Mouse (Mus musculus) MEL (cell line): ENCODE data around the gene Rnf44. TPM values are rescaled to one million over a fixed set of nuclear protein-coding genes. Genes with fewer than 3 reads are reported as not detected.

Experiments
- DNase-seq: peaks from one replicate; pipeline ENCODE4 v3.0.0; 2011; ENCODE audit warnings: low read depth, low spot score
- H3K27ac ChIP-seq: 2 replicates; pipeline ENCODE4 v1.5.1; 2012; ENCODE audit warnings: low read depth, mild to moderate bottlenecking, control low read depth, low read length, moderate library complexity; ENCODE audit not compliant: control insufficient read depth
- H3K27me3 ChIP-seq, 2 experiments: fragments of 150-350 bp in 1 of 2; sonication (generic) in 1 of 2; 2 replicates each; pipeline ENCODE4 v1.6.1; 2012; ENCODE audit warnings: low read length in 2 of 2, mild to moderate bottlenecking in 2 of 2, improper control_type of control experiment in 1 of 2, moderate library complexity in 1 of 2; ENCODE audit not compliant: insufficient read depth in 2 of 2, control insufficient read depth in 1 of 2
- H3K36me3 ChIP-seq, 2 experiments: 2 replicates each; pipeline ENCODE4 v1.6.1; 2012 to 2014; ENCODE audit warnings: low read length in 2 of 2, improper control_type of control experiment in 1 of 2, inconsistent platforms in 1 of 2, mild to moderate bottlenecking in 1 of 2; ENCODE audit not compliant: insufficient read depth in 2 of 2, control insufficient read depth in 1 of 2
- H3K4me1 ChIP-seq, 2 experiments: fragments of 150-350 bp in 1 of 2; sonication (generic) in 1 of 2; 2 replicates each; pipeline ENCODE4 v1.6.1; 2012; ENCODE audit warnings: low read length in 2 of 2, improper control_type of control experiment in 1 of 2, mild to moderate bottlenecking in 1 of 2; ENCODE audit not compliant: insufficient read depth in 2 of 2, control insufficient read depth in 1 of 2
- H3K4me3 ChIP-seq, 2 experiments: fragments of 150-350 bp in 1 of 2; sonication (generic) in 1 of 2; 2 replicates each; pipeline ENCODE4 v1.5.1; 2012; ENCODE audit warnings: low read depth in 2 of 2, low read length in 2 of 2, mild to moderate bottlenecking in 2 of 2, moderate library complexity in 2 of 2, control low read depth in 1 of 2, improper control_type of control experiment in 1 of 2; ENCODE audit not compliant: control insufficient read depth in 1 of 2, insufficient read depth in 1 of 2
- H3K79me2 ChIP-seq: 2 replicates; pipeline ENCODE4 v1.6.1; 2012; ENCODE audit warnings: mild to moderate bottlenecking, low read length, moderate library complexity; ENCODE audit not compliant: control insufficient read depth, poor library complexity, insufficient read depth
- H3K9ac ChIP-seq: 2 replicates; pipeline ENCODE4 v1.6.1; 2012; ENCODE audit warnings: low read depth, mild to moderate bottlenecking, control low read depth, low read length, moderate library complexity; ENCODE audit not compliant: control insufficient read depth, poor library complexity, severe bottlenecking
- H3K9me3 ChIP-seq: fragments of 150-350 bp; sonication (generic); replicated peaks from 2 replicates; pipeline ENCODE4 v1.6.1; 2012; ENCODE audit warnings: mild to moderate bottlenecking, low read length, improper control_type of control experiment, moderate library complexity; ENCODE audit not compliant: insufficient read depth
- CHD1 ChIP-seq: IDR thresholded peaks from 2 replicates; pipeline ENCODE4 v1.6.1; 2012; ENCODE audit warnings: low read depth, mild to moderate bottlenecking, inconsistent platforms, low read length, improper control_type of control experiment
- CHD2 ChIP-seq: IDR thresholded peaks from 2 replicates; pipeline ENCODE4 v1.6.1; 2011; ENCODE audit warnings: low read length, improper control_type of control experiment
- CTCF ChIP-seq, 3 experiments: IDR thresholded peaks in 2 of 3; conservative IDR thresholded peaks in 1 of 3; 2 replicates each; pipeline ENCODE4 v1.5.1; 2011 to 2012; ENCODE audit warnings: low read length in 3 of 3, low read depth in 2 of 3, mild to moderate bottlenecking in 2 of 3, improper control_type of control experiment in 1 of 3, inconsistent platforms in 1 of 3, mixed read lengths in 1 of 3, moderate library complexity in 1 of 3; ENCODE audit not compliant: control insufficient read depth in 1 of 3, insufficient read depth in 1 of 3, poor library complexity in 1 of 3, severe bottlenecking in 1 of 3
- ELF1 ChIP-seq: IDR thresholded peaks from 2 replicates; pipeline ENCODE4 v1.6.1; 2014; ENCODE audit warnings: low read depth, mild to moderate bottlenecking, inconsistent platforms, low read length, improper control_type of control experiment, moderate library complexity
- EP300 ChIP-seq, 2 experiments: IDR thresholded peaks; 2 replicates each; pipeline ENCODE4 v1.6.1; 2011; ENCODE audit warnings: improper control_type of control experiment in 2 of 2, low read length in 2 of 2, low read depth in 1 of 2, mild to moderate bottlenecking in 1 of 2
- MAZ ChIP-seq: IDR thresholded peaks from 2 replicates; pipeline ENCODE4 v1.6.1; 2012; ENCODE audit warnings: low read depth, mild to moderate bottlenecking, inconsistent platforms, low read length, improper control_type of control experiment
- MEF2A ChIP-seq: IDR thresholded peaks from 2 replicates; pipeline ENCODE4 v1.6.1; 2014; ENCODE audit warnings: low read depth, mild to moderate bottlenecking, inconsistent platforms, low read length, improper control_type of control experiment; ENCODE audit not compliant: poor library complexity, insufficient replicate concordance, severe bottlenecking; ENCODE audit errors: extremely low read depth
- MYC ChIP-seq: IDR thresholded peaks from 2 replicates; pipeline ENCODE4 v1.6.1; 2011; ENCODE audit warnings: low read depth, mild to moderate bottlenecking, low read length, improper control_type of control experiment, moderate library complexity
- NRF1 ChIP-seq: IDR thresholded peaks from 2 replicates; pipeline ENCODE4 v1.6.1; 2014; ENCODE audit warnings: low read depth, mild to moderate bottlenecking, inconsistent platforms, low read length, improper control_type of control experiment, moderate library complexity; ENCODE audit not compliant: poor library complexity, insufficient read depth, severe bottlenecking
- POLR2A ChIP-seq, 2 experiments: IDR thresholded peaks; 2 replicates each; pipeline ENCODE4 v1.6.1; 2011 to 2012; ENCODE audit warnings: low read length in 2 of 2, mild to moderate bottlenecking in 2 of 2, control low read depth in 1 of 2, improper control_type of control experiment in 1 of 2, low read depth in 1 of 2, moderate library complexity in 1 of 2; ENCODE audit not compliant: control insufficient read depth in 1 of 2, insufficient read depth in 1 of 2, poor library complexity in 1 of 2
- POLR2AphosphoS2 ChIP-seq: IDR thresholded peaks from 2 replicates; pipeline ENCODE4 v1.6.1; 2011; ENCODE audit warnings: low read length, improper control_type of control experiment
- RCOR1 ChIP-seq: IDR thresholded peaks from 2 replicates; pipeline ENCODE4 v1.6.1; 2012; ENCODE audit warnings: low read depth, mild to moderate bottlenecking, inconsistent platforms, low read length, improper control_type of control experiment
- SIN3A ChIP-seq: IDR thresholded peaks from 2 replicates; pipeline ENCODE4 v1.6.1; 2012; ENCODE audit warnings: low read length, improper control_type of control experiment, inconsistent platforms
- TAL1 ChIP-seq: IDR thresholded peaks from 2 replicates; pipeline ENCODE4 v1.6.1; 2012; ENCODE audit warnings: mild to moderate bottlenecking, inconsistent platforms, low read length, moderate library complexity, mixed read lengths
- TBP ChIP-seq: IDR thresholded peaks from 2 replicates; pipeline ENCODE4 v1.8.0; 2011; ENCODE audit warnings: low read depth, low read length, improper control_type of control experiment
- TCF12 ChIP-seq: IDR thresholded peaks from 2 replicates; pipeline ENCODE4 v1.6.1; 2014; ENCODE audit warnings: low read depth, mild to moderate bottlenecking, inconsistent platforms, low read length, improper control_type of control experiment, moderate library complexity
- USF2 ChIP-seq, 2 experiments: IDR thresholded peaks; 2 replicates each; pipeline ENCODE4 v1.6.1; 2011 to 2012; ENCODE audit warnings: improper control_type of control experiment in 2 of 2, low read length in 2 of 2, borderline replicate concordance in 1 of 2, inconsistent platforms in 1 of 2, low read depth in 1 of 2, mild to moderate bottlenecking in 1 of 2; ENCODE audit not compliant: insufficient read depth in 1 of 2
- ZKSCAN1 ChIP-seq: IDR thresholded peaks from 2 replicates; pipeline ENCODE4 v1.6.1; 2012; ENCODE audit warnings: low read depth, mild to moderate bottlenecking, inconsistent platforms, low read length, improper control_type of control experiment, moderate library complexity
- polyA plus RNA-seq, 2 experiments: library from polyadenylated mRNA; stranded (reverse) in 1 of 2; unstranded in 1 of 2; fragments of >175 nt in 1 of 2; fragments of >200 nt in 1 of 2; gene quantifications; 2 replicates each; pipeline versions ENCODE4 v1.2.1 to v1.2.4; 2012; ENCODE audit warnings: low replicate concordance in 2 of 2, low read depth in 1 of 2; ENCODE audit not compliant: insufficient read length in 2 of 2, insufficient read depth in 1 of 2, missing spikeins in 1 of 2
- total RNA-seq: library from RNA; depleted of rRNA; stranded (reverse); fragments of 300-350 nt; gene quantifications from 2 replicates; pipeline ENCODE4 v1.2.3, GENCODE M21; 2012

The Rnf44 gene
- total and polyA plus RNA-seq, 3 experiments = 10.7 to 60.5 TPM; not detected in 1

GRCm38 (mm10) chr13:54691737-54692136 is 2.0 kb downstream of the Rnf44 start:
- Histone ChIP-seq H3K27me3 (no peaks in the 10 kb centered on the region), H3K9ac (peak overlapping the region; percentile 95), H3K79me2 (peaks cover 41% of the 10 kb centered on the region), H3K4me1 (peaks cover 2 to 27% of the 10 kb centered on the region in 2 experiments), H3K9me3 (no peaks in the 10 kb centered on the region), H3K27ac (peak overlapping the region; percentile 14), H3K4me3 (no peak overlapping the region), H3K36me3 (peaks cover 0 to 20% of the 10 kb centered on the region in 2 experiments; a peak in 2 of 4 replicates)
- TF ChIP-seq ZKSCAN1 (peak; percentile 99), TAL1 (no peak), SIN3A (peak; percentile 66), RCOR1 (0 out of 2 replicates have a peak, but pooled peaks have one; percentile 27), CHD2 (peak; percentile 50), MEF2A (no peak), TCF12 (no peak), CTCF (IDR thresholded peaks at IDR 0.05 in 2 of 3, conservative IDR thresholded peaks at IDR 0.05 in 1 of 3; ENCODE audit: control insufficient read depth in 1 of 3, insufficient read depth in 1 of 3, low read depth in 2 of 3, low read length in 3 of 3, poor library complexity in 1 of 3, severe bottlenecking in 1 of 3) (no peak), CHD1 (0 out of 2 replicates have a peak, but pooled peaks have one; percentile 36), EP300 (IDR thresholded peaks at IDR 0.05; ENCODE audit: low read depth in 1 of 2, low read length in 2 of 2) (peak in 1 of 2 experiments; percentile 41; a peak in 2 of 4 replicates)
- DNase-seq = peak; percentile 73

- Histone ChIP-seq H3K4me1 (peaks cover 5 to 40% of the 10 kb centered on the region in 2 experiments), H3K36me3 (peaks cover 0 to 31% of the 10 kb centered on the region in 2 experiments; a peak in 2 of 4 replicates), H3K79me2 (peaks cover 55% of the 10 kb centered on the region), H3K9me3 (no peaks in the 10 kb centered on the region), H3K4me3 (no peak overlapping the region), H3K27me3 (no peaks in the 10 kb centered on the region), H3K27ac (no peak overlapping the region), H3K9ac (no peak overlapping the region)
- DNase-seq = no peak
- TF ChIP-seq MYC (no peak), POLR2AphosphoS2 (no peak), MAZ (no peak), NRF1 (no peak), TAL1 (no peak), TBP (no peak), ELF1 (no peak), POLR2A (IDR thresholded peaks at IDR 0.05; ENCODE audit: control insufficient read depth in 1 of 2, insufficient read depth in 1 of 2, low read depth in 1 of 2, low read length in 2 of 2, poor library complexity in 1 of 2) (no peak), MEF2A (no peak), USF2 (IDR thresholded peaks at IDR 0.05; ENCODE audit: borderline replicate concordance in 1 of 2, insufficient read depth in 1 of 2, low read depth in 1 of 2, low read length in 2 of 2) (no peak)
Measured at GRCm38 (mm10) chr13:54690151-54690740, 3.5 kb downstream of the Rnf44 start.
